Mouse (Mus musculus): ENCODE measurements around the gene Gdf15. TPM values are rescaled to one million over a fixed set of nuclear protein-coding genes. Genes with fewer than 3 reads are reported as not detected.

The Gdf15 gene
- polyA plus RNA-seq, 1 experiment from 2014 or later = 0.17 TPM

DNA sequence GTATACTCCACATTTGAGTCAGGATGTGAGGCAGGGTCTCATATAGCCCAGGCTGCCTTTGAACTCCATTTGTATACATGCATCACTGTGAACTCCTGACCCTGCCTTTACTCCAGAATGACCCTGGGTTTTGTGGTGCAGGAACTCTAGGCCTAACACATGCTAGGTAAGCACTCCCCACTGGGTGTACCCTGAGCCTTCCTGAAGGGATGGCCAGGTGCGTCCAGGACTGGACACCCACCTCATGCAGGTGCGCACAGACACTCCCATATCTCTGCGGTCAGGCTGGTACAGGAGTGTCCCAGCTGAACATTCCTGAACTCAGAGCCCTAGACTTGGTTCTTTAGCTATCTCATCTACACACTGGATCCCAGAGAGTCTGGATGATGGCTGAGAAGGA lies 41.9 kb upstream of the Gdf15 start:
- WGBS = 74% methylated on average over 3 of the region's 3 CpGs
- H3K4me2 ChIP-seq (replicated peaks; ENCODE audit: low read depth, low read length) = peak overlapping the region; percentile 78

DNA sequence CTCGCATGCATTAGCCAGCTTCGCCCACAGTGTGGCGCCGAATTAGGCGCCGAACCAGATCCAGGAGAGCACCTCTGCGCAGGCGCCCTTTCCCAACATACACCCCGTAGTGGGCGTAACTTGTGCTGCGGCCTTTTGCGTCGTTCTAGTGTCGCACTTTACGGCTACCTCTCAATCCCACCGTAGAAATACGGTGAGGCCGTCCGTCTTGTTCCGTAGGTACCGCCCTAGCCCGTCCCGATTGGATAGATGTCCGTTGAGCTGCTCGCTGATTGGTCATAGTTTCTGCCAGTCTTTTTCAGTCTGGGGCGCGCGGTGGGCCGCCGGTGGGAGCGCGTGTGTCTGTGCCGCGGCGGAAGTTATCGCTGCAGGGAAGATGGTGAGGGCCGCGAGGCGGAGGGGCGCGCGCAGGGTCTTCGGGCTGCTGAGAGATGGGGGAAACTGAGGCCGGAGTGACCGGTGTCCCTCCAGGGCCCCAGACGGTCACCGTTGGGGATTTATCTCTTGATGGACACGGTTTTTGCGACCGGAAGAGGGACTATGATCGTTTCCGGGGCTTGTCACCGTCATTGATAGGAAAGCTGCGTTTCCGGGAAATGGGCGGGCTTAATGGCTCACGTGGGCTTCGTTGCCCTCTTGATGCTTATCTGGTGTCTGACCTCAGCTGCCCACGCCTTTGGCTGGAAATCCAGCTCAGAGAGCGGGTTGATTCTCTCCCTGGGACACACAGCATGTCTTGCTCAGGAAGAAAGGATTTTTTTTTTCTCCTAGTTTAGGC lies 41.0 kb upstream of the Gdf15 start, which contains the start of gene Lsm4:
Gene Lsm4, plus strand, starts transcription at position 170 of the 778 bp plus-strand sequence.
- peaks cover 6% of the 10 kb centered on the region; the same call in 1 of the 2 replicates for H3K36me3 ChIP-seq (ENCODE audit: control insufficient read depth, insufficient read depth, low read length)
- H3K9me3 ChIP-seq (ENCODE audit: control insufficient read depth, low read depth, low read length) = no peaks in the 10 kb centered on the region
- H3K9ac ChIP-seq (replicated peaks; ENCODE audit: low read depth, low read length) = peak within 1 kb of the TSS; percentile 45
- H3K4me3 ChIP-seq (ENCODE audit: low read depth, low read length) = peak within 1 kb of the TSS; percentile 67
- H3K4me1 ChIP-seq (ENCODE audit: control insufficient read depth, insufficient read depth, low read length) = peaks cover 13% of the 10 kb centered on the region
- H3K27ac ChIP-seq (ENCODE audit: low read length) = peak within 1 kb of the TSS; percentile 94
- peak; percentile 96 for ATAC-seq (ENCODE audit: insufficient number of reproducible peaks, insufficient read depth, low FRiP score, low read depth)
- peak within 1 kb of the TSS; percentile 78 for H3K4me2 ChIP-seq (replicated peaks; ENCODE audit: low read depth, low read length)
- no peaks in the 10 kb centered on the region for H3K27me3 ChIP-seq (ENCODE audit: control insufficient read depth, insufficient read depth, low read length)
- under 1% methylated on average over 60 of the region's 60 CpGs for WGBS

More for the DNA sequence above, 41.9 kb upstream of the Gdf15 start:
- no peak for ATAC-seq (ENCODE audit: insufficient number of reproducible peaks, insufficient read depth, low FRiP score, low read depth)
- Histone ChIP-seq H3K27ac (ENCODE audit: low read length) (peak overlapping the region; percentile 94), H3K4me1 (ENCODE audit: control insufficient read depth, insufficient read depth, low read length) (peaks cover 13% of the 10 kb centered on the region), H3K4me3 (ENCODE audit: low read depth, low read length) (peak overlapping the region; percentile 67), H3K9me3 (ENCODE audit: control insufficient read depth, low read depth, low read length) (no peaks in the 10 kb centered on the region), H3K27me3 (ENCODE audit: control insufficient read depth, insufficient read depth, low read length) (no peaks in the 10 kb centered on the region), H3K36me3 (ENCODE audit: control insufficient read depth, insufficient read depth, low read length) (peaks cover 12% of the 10 kb centered on the region; the same call in 1 of the 2 replicates), H3K9ac (replicated peaks; ENCODE audit: low read depth, low read length) (peak overlapping the region; percentile 45; the same call in 1 of the 2 replicates)

DNA sequence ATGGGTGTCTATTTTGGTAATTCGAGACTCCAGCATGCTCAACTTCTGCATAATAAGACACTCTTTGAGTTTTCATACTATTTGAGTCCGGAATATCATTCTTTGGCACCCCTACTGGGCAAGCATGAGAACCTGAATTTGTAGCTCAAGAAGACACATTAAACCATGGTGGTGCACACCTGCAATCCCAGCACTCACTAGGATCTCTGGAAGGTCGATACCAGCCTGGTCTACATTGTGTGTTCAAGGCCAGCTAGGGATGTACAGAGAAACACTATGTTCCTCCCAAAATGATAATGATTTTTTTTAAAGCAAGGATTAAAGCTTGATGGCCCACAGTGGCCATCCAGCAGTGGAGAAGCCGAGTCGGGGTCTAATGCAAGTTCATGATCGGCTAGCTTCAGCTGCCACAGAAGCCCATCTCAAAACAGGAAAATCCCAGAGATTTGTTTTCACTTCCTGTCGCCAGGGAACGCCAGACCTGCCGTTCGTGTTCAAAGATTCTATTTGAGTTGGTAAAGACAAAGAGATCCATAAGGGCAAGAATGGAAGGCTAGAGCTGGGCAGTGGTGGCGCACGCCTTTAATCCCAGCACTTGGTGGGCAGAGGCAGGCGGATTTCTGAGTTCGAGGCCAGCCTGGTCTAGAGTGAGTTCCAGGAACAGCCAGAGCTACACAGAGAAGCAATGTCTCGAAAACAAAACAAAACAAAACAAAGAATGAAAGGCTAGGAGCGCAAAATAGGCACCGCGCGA lies 40.2 kb upstream of the Gdf15 start:
- H3K27me3 ChIP-seq (ENCODE audit: control insufficient read depth, insufficient read depth, low read length) = no peaks in the 10 kb centered on the region
- H3K9ac ChIP-seq (replicated peaks; ENCODE audit: low read depth, low read length) = peak overlapping the region; percentile 45; the same call in 1 of the 2 replicates
- WGBS = 37% methylated on average over 19 of the region's 19 CpGs
- ATAC-seq (ENCODE audit: insufficient number of reproducible peaks, insufficient read depth, low FRiP score, low read depth) = no peak
- peak overlapping the region; percentile 37 for H3K4me2 ChIP-seq (replicated peaks; ENCODE audit: low read depth, low read length)
- H3K9me3 ChIP-seq (ENCODE audit: control insufficient read depth, low read depth, low read length) = no peaks in the 10 kb centered on the region
- H3K27ac ChIP-seq (ENCODE audit: low read length) = peak overlapping the region; percentile 53; the same call in 1 of the 2 replicates
- peaks cover 4% of the 10 kb centered on the region; the same call in 1 of the 2 replicates for H3K36me3 ChIP-seq (ENCODE audit: control insufficient read depth, insufficient read depth, low read length)
- peaks cover 13% of the 10 kb centered on the region for H3K4me1 ChIP-seq (ENCODE audit: control insufficient read depth, insufficient read depth, low read length)
- H3K4me3 ChIP-seq (ENCODE audit: low read depth, low read length) = peak overlapping the region; percentile 26

DNA sequence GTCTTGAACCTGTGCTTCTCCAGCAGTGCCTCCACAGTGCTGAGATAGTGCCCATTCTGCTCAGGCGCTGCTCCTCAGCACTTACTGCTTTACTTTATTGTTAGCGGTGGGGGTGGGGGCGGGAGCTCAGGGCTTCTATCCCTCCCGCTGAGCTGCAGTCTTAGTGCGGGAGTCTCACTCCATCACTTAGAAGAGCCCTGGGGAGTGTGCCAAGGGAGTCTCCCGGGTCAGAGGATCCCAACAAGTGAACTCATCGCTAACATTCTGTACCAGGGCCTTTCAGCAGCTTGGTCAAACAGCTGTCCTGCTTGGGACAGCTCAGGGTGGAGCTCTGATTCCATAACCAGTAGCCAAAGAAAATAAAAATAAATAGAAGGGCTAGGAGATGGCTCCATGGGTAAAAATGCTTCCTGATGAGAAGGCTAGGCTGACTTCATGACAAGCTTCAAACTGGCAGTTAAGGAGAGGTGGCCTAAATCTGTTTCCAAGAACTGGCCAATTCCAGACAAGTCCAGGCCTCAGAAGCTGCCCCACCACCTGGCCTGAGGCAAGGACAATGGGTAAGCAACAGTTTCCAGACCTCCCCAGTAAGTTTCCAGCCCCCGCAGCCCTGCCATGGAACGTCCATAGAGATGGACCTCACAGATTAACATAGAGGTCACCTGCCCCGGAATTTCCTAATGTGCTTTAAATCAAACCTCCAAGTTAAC lies 39.5 kb upstream of the Gdf15 start:
- H3K9ac ChIP-seq (replicated peaks; ENCODE audit: low read depth, low read length) = no peak overlapping the region
- peaks cover 4% of the 10 kb centered on the region; the same call in 1 of the 2 replicates for H3K36me3 ChIP-seq (ENCODE audit: control insufficient read depth, insufficient read depth, low read length)
- H3K4me1 ChIP-seq (ENCODE audit: control insufficient read depth, insufficient read depth, low read length) = peaks cover 13% of the 10 kb centered on the region
- 65% methylated on average over 10 of the region's 10 CpGs for WGBS
- H3K27ac ChIP-seq (ENCODE audit: low read length) = peak overlapping the region; percentile 15; the same call in 1 of the 2 replicates
- no peaks in the 10 kb centered on the region for H3K9me3 ChIP-seq (ENCODE audit: control insufficient read depth, low read depth, low read length)
- no peak for ATAC-seq (ENCODE audit: insufficient number of reproducible peaks, insufficient read depth, low FRiP score, low read depth)
- H3K4me2 ChIP-seq (replicated peaks; ENCODE audit: low read depth, low read length) = no peak overlapping the region
- no peaks in the 10 kb centered on the region for H3K27me3 ChIP-seq (ENCODE audit: control insufficient read depth, insufficient read depth, low read length)
- H3K4me3 ChIP-seq (ENCODE audit: low read depth, low read length) = no peak overlapping the region

DNA sequence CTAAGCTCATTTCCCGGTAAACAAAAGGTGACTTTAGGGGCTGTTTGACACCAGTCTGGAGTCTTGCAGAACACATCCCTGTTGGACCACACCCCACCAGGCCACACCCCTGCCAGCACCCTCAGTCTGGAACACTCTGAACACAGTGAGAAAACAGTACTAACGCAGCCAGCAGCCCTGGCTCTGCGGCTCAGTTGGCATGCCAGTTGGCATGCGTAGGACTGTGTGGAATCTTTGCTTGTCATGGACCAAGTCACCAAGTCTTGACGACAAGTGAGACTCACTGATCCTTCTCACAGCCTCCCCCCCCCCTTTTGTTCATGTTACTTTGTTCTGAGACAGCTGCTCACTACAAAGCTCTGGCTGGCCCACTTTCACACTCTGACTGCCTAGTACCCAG lies 34.8 kb upstream of the Gdf15 start:
- no peaks in the 10 kb centered on the region for H3K4me1 ChIP-seq (ENCODE audit: control insufficient read depth, insufficient read depth, low read length)
- H3K4me3 ChIP-seq (ENCODE audit: low read depth, low read length) = no peak overlapping the region
- 58% methylated on average over 5 of the region's 5 CpGs for WGBS
- no peak overlapping the region for H3K9ac ChIP-seq (replicated peaks; ENCODE audit: low read depth, low read length)
- no peak for ATAC-seq (ENCODE audit: insufficient number of reproducible peaks, insufficient read depth, low FRiP score, low read depth)
- no peak overlapping the region for H3K4me2 ChIP-seq (replicated peaks; ENCODE audit: low read depth, low read length)
- H3K27me3 ChIP-seq (ENCODE audit: control insufficient read depth, insufficient read depth, low read length) = no peaks in the 10 kb centered on the region
- H3K36me3 ChIP-seq (ENCODE audit: control insufficient read depth, insufficient read depth, low read length) = no peaks in the 10 kb centered on the region
- no peaks in the 10 kb centered on the region for H3K9me3 ChIP-seq (ENCODE audit: control insufficient read depth, low read depth, low read length)
- H3K27ac ChIP-seq (ENCODE audit: low read length) = no peak overlapping the region

DNA sequence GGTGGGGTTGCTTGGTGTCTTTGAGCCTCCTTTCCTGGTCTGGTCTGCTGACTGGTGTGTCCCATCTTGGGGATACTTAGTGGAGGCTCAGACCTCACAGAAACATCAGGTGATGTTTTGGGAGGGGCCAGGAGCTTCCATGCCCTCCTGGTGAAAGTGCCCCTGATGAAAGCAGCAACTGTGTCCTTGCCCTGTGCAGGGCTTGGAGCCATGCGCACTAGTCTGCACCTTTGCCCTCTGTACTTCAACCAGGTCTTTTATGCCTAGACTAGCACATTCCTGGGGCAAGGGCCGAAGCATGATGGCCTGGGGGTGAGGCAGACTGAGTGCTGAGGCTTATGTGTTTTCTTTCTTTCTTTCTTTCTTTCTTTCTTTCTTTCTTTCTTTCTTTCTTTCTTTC lies 33.3 kb upstream of the Gdf15 start:
- no peak overlapping the region for H3K4me2 ChIP-seq (replicated peaks; ENCODE audit: low read depth, low read length)
- no peaks in the 10 kb centered on the region for H3K27me3 ChIP-seq (ENCODE audit: control insufficient read depth, insufficient read depth, low read length)
- 61% methylated on average over 2 of the region's 2 CpGs for WGBS
- 0 out of 2 replicates have a peak, but pooled peaks cover under 1% of the 10 kb centered on the region for H3K4me1 ChIP-seq (ENCODE audit: control insufficient read depth, insufficient read depth, low read length)
- H3K4me3 ChIP-seq (ENCODE audit: low read depth, low read length) = no peak overlapping the region
- no peaks in the 10 kb centered on the region for H3K36me3 ChIP-seq (ENCODE audit: control insufficient read depth, insufficient read depth, low read length)
- H3K9me3 ChIP-seq (ENCODE audit: control insufficient read depth, low read depth, low read length) = no peaks in the 10 kb centered on the region
- H3K27ac ChIP-seq (ENCODE audit: low read length) = no peak overlapping the region
- no peak for ATAC-seq (ENCODE audit: insufficient number of reproducible peaks, insufficient read depth, low FRiP score, low read depth)
- no peak overlapping the region for H3K9ac ChIP-seq (replicated peaks; ENCODE audit: low read depth, low read length)

DNA sequence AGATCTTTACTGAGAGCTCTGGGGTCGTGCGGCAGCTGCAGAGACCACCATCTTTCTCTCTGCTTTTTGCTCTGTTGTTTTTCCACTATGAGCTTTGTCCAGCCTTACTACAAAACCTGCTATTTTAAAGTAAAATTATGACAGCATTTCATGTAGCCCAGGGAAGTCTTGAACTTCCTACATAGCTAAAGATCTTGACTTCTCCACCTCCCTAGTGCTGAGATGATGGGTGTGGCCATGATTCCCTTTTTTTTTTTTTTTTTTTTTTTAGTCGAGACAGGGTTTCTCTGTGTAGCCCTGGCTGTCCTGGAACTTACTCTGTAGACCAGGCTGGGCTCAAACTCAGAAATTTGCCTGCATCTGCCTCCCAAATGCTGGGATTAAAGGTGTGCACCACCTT lies 32.4 kb upstream of the Gdf15 start:
- WGBS = 81% methylated on average over 3 of the region's 3 CpGs
- H3K27ac ChIP-seq (ENCODE audit: low read length) = no peak overlapping the region
- ATAC-seq (ENCODE audit: insufficient number of reproducible peaks, insufficient read depth, low FRiP score, low read depth) = no peak
- H3K9ac ChIP-seq (replicated peaks; ENCODE audit: low read depth, low read length) = no peak overlapping the region
- 0 out of 2 replicates have a peak, but pooled peaks cover 6% of the 10 kb centered on the region for H3K4me1 ChIP-seq (ENCODE audit: control insufficient read depth, insufficient read depth, low read length)
- no peaks in the 10 kb centered on the region for H3K36me3 ChIP-seq (ENCODE audit: control insufficient read depth, insufficient read depth, low read length)
- H3K27me3 ChIP-seq (ENCODE audit: control insufficient read depth, insufficient read depth, low read length) = no peaks in the 10 kb centered on the region
- H3K4me3 ChIP-seq (ENCODE audit: low read depth, low read length) = no peak overlapping the region
- no peaks in the 10 kb centered on the region for H3K9me3 ChIP-seq (ENCODE audit: control insufficient read depth, low read depth, low read length)
- H3K4me2 ChIP-seq (replicated peaks; ENCODE audit: low read depth, low read length) = no peak overlapping the region

DNA sequence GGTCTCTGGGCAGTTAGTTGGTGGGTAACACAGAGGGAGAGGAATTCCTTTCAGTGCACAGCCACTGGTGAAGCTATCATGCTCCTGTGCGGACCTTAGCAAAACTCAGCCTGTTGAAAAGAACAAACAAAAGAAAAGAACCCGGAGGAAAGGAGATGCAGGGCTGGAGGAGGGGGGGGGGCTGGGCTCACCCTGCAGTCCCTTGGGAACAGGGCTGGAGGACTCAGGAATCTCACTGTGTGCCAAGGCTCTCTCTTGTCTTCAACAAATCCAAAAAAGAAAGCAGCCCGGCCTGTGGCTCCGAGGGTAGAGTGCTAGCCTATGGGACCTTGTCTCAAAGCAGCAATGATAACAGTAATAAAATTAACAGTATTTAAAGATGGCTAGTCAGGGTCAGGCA lies 31.4 kb upstream of the Gdf15 start:
- no peaks in the 10 kb centered on the region for H3K9me3 ChIP-seq (ENCODE audit: control insufficient read depth, low read depth, low read length)
- no peak overlapping the region for H3K27ac ChIP-seq (ENCODE audit: low read length)
- no peak overlapping the region for H3K4me2 ChIP-seq (replicated peaks; ENCODE audit: low read depth, low read length)
- 45% methylated on average over 4 of the region's 4 CpGs for WGBS
- H3K4me3 ChIP-seq (ENCODE audit: low read depth, low read length) = no peak overlapping the region
- no peaks in the 10 kb centered on the region for H3K36me3 ChIP-seq (ENCODE audit: control insufficient read depth, insufficient read depth, low read length)
- H3K9ac ChIP-seq (replicated peaks; ENCODE audit: low read depth, low read length) = no peak overlapping the region
- no peaks in the 10 kb centered on the region for H3K27me3 ChIP-seq (ENCODE audit: control insufficient read depth, insufficient read depth, low read length)
- no peak for ATAC-seq (ENCODE audit: insufficient number of reproducible peaks, insufficient read depth, low FRiP score, low read depth)
- H3K4me1 ChIP-seq (ENCODE audit: control insufficient read depth, insufficient read depth, low read length) = peaks cover 10% of the 10 kb centered on the region; the same call in 1 of the 2 replicates

Measured in stomach, embryonic 14.5 days (tissue).